Mouse (Mus musculus) cerebellum, adult 11-12 months (tissue): Measurements from ENCODE around the gene Mdfic.

Source experiments
- DNase-seq: peaks from one replicate; pipeline ENCODE4 v3.0.0; 2022

The Mdfic gene

GRCm38 (mm10) chr6:15794801-15795200, 74.3 kb downstream of the Mdfic start:
- DNase-seq, result no peak

GRCm38 (mm10) chr6:15807382-15807781, 86.9 kb downstream of the Mdfic start:
- DNase-seq, result no peak

GRCm38 (mm10) chr6:15825236-15825635, 104.8 kb downstream of the Mdfic start:
- no peak for DNase-seq

GRCm38 (mm10) chr6:15829812-15830211, 109.4 kb downstream of the Mdfic start:
- DNase-seq, result no peak

GRCm38 (mm10) chr6:15830651-15831050, 110.2 kb downstream of the Mdfic start:
- no peak for DNase-seq

- no peak for DNase-seq
These were observed 117.2 kb downstream of the Mdfic start for GRCm38 (mm10) chr6:15837695-15838094.

GRCm38 (mm10) chr6:15839831-15840230, 119.4 kb downstream of the Mdfic start:
- DNase-seq, result no peak

- no peak for DNase-seq
These were observed 120.0 kb downstream of the Mdfic start for GRCm38 (mm10) chr6:15840429-15840828.

GRCm38 (mm10) chr6:15841476-15842209, 121.2 kb downstream of the Mdfic start:
- DNase-seq, result no peak

- DNase-seq, result no peak
These were observed 122.8 kb downstream of the Mdfic start for GRCm38 (mm10) chr6:15843295-15843694.

- DNase-seq, result no peak
These were observed 125.4 kb downstream of the Mdfic start for GRCm38 (mm10) chr6:15845711-15846342.
